Mouse (Mus musculus) thymus, adult 2 months (tissue): ENCODE measurements around the gene Rpl36. TPM values are rescaled to one million over a fixed set of nuclear protein-coding genes. Genes with fewer than 3 reads are reported as not detected.
A peak's percentile ranks its signal among the peaks of the same experiment; 100 is the strongest.

Experiments used
- DNase-seq: peaks from one replicate; pipeline ENCODE4 v3.0.0; 2021
- H3K27ac ChIP-seq: fragments of 200-500 bp; 2 replicates; pipeline ENCODE4 v1.5.1; 2012; ENCODE audit warnings: low read length, control low read depth; ENCODE audit not compliant: control insufficient read depth, insufficient read depth
- H3K27me3 ChIP-seq: fragments of 200-500 bp; 2 replicates; pipeline ENCODE4 v1.6.1; 2012; ENCODE audit warnings: mild to moderate bottlenecking, low read length, moderate library complexity, mixed read lengths; ENCODE audit not compliant: control insufficient read depth, insufficient read depth
- H3K36me3 ChIP-seq: fragments of 200-500 bp; 2 replicates; pipeline ENCODE4 v1.6.1; 2012; ENCODE audit warnings: mild to moderate bottlenecking, low read length, moderate library complexity; ENCODE audit not compliant: control insufficient read depth, insufficient read depth
- H3K4me1 ChIP-seq: fragments of 200-500 bp; replicated peaks from 2 replicates; pipeline ENCODE4 v1.6.1; 2012; ENCODE audit warnings: low read length; ENCODE audit not compliant: control insufficient read depth, insufficient read depth
- H3K4me3 ChIP-seq: fragments of 200-500 bp; 2 replicates; pipeline ENCODE4 v1.5.1; 2012; ENCODE audit warnings: mild to moderate bottlenecking, low read length, control low read depth, moderate library complexity; ENCODE audit not compliant: control insufficient read depth, insufficient read depth
- CTCF ChIP-seq: fragments of 200-500 bp; IDR thresholded peaks from 2 replicates; pipeline ENCODE4 v1.5.1; 2012; ENCODE audit warnings: mild to moderate bottlenecking, control low read depth, low read length, moderate library complexity, borderline replicate concordance; ENCODE audit not compliant: control insufficient read depth, poor library complexity, insufficient read depth; ENCODE audit errors: extremely low read depth
- POLR2A ChIP-seq: fragments of 200-500 bp; IDR thresholded peaks from 2 replicates; pipeline ENCODE4 v1.6.1; 2012; ENCODE audit warnings: mild to moderate bottlenecking, low read length, control low read depth, moderate library complexity; ENCODE audit not compliant: control insufficient read depth, poor library complexity, insufficient read depth; ENCODE audit errors: extremely low read depth
- WGBS: fragments of 180-500 bp; shearing (Covaris S2); methylation state at CpG from one replicate; pipeline ENCODE4 v1.1.7; 2018; 5-methylcytosine and 5-hydroxymethylcytosine counted together
- polyA plus RNA-seq: library from polyadenylated mRNA; depleted of rRNA; stranded (reverse); fragments of >200 nt; gene quantifications from 2 replicates; pipeline ENCODE4 v1.2.3, GENCODE M21; 2012

Rpl36 gene
- polyA plus RNA-seq, 1 experiment, result 3,864 TPM

DNA sequence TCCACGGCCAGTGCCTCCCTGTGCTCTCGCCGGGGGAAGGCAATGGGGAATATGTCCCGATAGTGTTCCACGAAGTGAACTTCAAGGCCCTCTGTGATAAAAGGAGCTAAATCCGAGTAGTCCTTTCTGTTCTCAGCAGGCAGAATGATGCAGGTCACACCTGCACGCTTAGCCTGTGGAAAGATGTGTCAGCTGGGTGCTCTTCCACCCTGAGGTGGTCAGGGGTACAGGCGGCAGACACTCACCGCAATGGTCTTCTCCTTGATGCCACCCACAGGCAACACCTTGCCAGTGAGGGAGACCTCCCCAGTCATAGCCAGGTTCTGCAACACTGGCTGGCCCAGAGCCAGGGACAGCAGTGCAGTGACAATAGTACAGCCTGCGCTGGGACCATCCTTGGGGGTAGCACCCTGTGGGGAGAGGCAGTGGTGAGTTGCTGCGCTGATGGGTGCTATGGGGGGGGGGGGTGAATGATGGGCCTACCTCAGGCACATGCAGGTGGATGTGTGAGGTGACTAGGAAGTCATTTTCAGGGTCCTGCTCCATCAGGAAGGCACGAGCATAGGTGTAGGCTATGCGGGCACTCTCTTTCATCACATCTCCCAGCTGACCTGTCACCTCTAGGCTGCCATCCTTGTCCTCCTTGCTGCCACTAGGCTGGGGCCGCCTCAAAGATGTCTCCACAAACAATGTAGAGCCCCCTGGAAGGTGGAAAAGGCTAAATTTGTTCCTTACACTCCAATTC lies 1.3 kb downstream of the Rpl36 start:
- no peak for DNase-seq
- peak overlapping the region; percentile 94 for H3K4me3 ChIP-seq
- peaks cover 18% of the 10 kb centered on the region for H3K4me1 ChIP-seq
- H3K36me3 ChIP-seq, result peaks cover 18% of the 10 kb centered on the region; the same call in 1 of the 2 replicates
- no peak overlapping the region for H3K27ac ChIP-seq
- WGBS, result 34% methylated on average over 14 of the region's 14 CpGs
- no peaks in the 10 kb centered on the region for H3K27me3 ChIP-seq
- TF ChIP-seq CTCF (no peak), POLR2A (no peak)

DNA sequence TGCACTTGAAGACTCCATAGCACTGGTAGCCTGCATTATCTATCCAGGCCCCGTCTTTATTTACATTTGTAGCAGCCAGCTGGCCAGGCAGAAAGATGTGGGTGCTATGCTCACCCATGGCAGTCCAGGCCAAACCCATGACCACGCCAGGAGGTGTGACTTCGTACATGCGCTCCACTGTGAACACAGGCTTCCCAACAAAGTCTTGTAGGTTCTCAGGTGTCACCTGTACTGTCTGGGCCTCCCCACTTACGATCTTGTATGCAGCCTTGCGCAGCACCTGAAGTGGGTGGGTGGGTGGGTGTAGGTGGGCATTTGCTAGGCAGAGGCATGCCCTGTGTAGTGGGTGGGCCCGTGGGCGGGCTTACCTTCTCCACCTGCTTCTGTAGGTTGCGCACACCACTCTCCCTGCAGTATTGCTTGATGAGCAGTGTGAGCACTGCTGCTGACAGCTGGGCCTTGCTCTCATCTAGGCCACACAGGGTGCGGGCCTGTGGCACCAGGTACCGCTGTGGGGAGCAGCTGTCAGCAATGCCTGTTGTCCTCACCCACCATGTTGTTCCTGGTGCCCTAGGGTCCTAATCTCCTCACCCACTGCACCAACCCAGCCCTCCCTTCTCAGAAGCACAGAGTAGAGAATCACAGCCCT lies 2.0 kb downstream of the Rpl36 start:
- Histone ChIP-seq H3K36me3 (peaks cover 18% of the 10 kb centered on the region; the same call in 1 of the 2 replicates), H3K27ac (no peak overlapping the region), H3K4me1 (peaks cover 13% of the 10 kb centered on the region), H3K4me3 (no peak overlapping the region), H3K27me3 (no peaks in the 10 kb centered on the region)
- DNase-seq, result no peak
- TF ChIP-seq POLR2A, result no peak
- no peak for TF ChIP-seq CTCF
- WGBS, result 93% methylated on average over 9 of the region's 11 CpGs

DNA sequence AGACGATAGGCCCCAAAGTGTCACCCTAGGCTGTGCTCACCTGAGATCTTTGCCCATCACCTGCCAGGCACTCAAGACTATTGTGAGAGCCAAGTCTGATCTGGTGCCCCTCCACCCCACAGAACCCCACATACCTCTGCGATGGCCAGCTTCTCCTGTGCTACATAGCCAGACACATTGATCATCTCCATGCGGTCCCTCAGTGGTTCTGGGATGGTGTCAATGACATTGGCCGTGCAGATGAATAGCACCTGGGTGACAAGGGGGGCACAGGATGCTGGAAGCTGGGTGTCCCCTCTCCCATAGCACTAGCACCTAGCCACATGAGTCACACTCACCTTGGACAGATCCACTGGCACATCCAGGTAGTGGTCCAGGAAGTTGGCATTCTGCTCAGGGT lies 2.6 kb downstream of the Rpl36 start:
- Histone ChIP-seq H3K4me3 (no peak overlapping the region), H3K36me3 (peaks cover 18% of the 10 kb centered on the region; the same call in 1 of the 2 replicates), H3K27me3 (no peaks in the 10 kb centered on the region), H3K4me1 (peaks cover 12% of the 10 kb centered on the region), H3K27ac (no peak overlapping the region)
- DNase-seq, result no peak
- no peak for TF ChIP-seq CTCF
- no peak for TF ChIP-seq POLR2A
- WGBS, result 95% methylated on average over 4 of the region's 4 CpGs

DNA sequence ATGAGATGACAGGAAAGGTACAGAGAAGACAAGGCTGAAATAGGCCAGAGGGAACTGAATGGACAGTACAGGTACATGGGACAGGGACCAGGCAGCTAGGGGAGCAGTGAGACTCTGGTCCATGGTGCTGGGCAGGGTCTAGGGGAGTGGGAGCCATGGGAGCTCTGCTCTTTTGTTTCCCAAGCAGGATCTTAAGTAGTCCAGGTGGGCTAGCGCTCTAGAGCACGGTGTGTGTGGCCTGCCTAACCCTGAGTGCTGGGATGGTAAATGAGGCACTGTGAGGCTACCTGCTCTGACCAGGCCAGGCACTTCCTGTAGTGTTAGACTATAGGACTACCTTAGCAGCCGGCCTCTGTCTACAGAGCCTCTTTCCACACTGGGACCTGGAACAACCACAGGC lies 3.5 kb downstream of the Rpl36 start:
- Histone ChIP-seq H3K36me3 (peaks cover 18% of the 10 kb centered on the region; the same call in 1 of the 2 replicates), H3K27me3 (no peaks in the 10 kb centered on the region), H3K4me3 (no peak overlapping the region), H3K27ac (no peak overlapping the region), H3K4me1 (peaks cover 12% of the 10 kb centered on the region)
- TF ChIP-seq POLR2A, result no peak
- no peak for TF ChIP-seq CTCF
- WGBS, result 97% methylated on average over 3 of the region's 3 CpGs
- no peak for DNase-seq

DNA sequence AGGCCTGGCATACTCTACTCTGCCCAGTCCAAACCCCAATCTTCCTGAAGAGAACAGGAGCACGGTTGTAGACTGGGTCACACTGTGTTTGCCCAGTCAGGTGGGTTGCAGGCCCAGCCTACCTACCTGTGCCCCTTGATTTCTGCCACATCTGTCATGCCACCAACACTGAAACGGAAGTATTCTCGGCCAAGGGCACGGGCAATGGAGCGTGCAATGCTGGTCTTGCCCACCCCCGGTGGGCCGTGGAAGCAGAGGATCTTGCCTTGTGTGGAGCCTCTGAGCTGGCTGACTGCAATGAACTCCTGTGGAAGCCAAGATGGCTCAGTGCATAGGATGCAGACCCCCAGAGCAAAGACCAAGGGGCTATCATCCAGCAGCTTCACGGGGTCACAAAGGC lies 4.4 kb downstream of the Rpl36 start:
- 95% methylated on average over 8 of the region's 8 CpGs for WGBS
- Histone ChIP-seq H3K4me1 (peaks cover 12% of the 10 kb centered on the region), H3K36me3 (peaks cover 18% of the 10 kb centered on the region; the same call in 1 of the 2 replicates), H3K27ac (no peak overlapping the region), H3K27me3 (no peaks in the 10 kb centered on the region), H3K4me3 (no peak overlapping the region)
- TF ChIP-seq POLR2A (no peak), CTCF (no peak)
- DNase-seq, result no peak

DNA sequence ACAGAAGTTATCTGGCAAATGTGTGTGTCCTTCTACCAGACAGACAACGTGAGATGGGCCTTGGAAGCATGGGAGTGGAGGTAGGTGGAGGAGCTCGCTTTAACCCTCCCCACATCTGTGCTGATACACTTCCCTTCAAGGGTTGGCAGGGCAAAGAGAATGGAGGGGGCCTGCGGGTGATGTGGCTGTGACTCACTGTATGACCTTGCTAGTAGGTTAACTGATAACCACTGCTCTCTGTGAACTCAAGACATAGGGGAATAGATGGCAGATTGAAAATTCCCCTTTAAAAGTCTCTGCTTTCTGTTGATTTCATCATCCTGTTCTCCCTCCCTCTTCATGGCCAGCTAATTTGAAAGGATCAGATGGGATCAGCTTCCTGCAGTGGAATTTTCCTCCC lies 12.3 kb downstream of the Rpl36 start:
- H3K4me1 ChIP-seq, result peaks cover 19% of the 10 kb centered on the region
- TF ChIP-seq CTCF (no peak), POLR2A (no peak)
- WGBS, result 90% methylated on average over 3 of the region's 3 CpGs
- DNase-seq, result no peak
- no peak overlapping the region for H3K27ac ChIP-seq
- H3K36me3 ChIP-seq, result no peaks in the 10 kb centered on the region; the same call in 1 of the 2 replicates
- no peaks in the 10 kb centered on the region; the same call in 1 of the 2 replicates for H3K27me3 ChIP-seq
- no peak overlapping the region for H3K4me3 ChIP-seq
